Mouse (Mus musculus) testis, adult 2 months (tissue): ENCODE results near the gene Ntan1. TPM values are rescaled to one million over a fixed set of nuclear protein-coding genes. Genes with fewer than 3 reads are reported as not detected.
"Not testable (repeated sequence)": the region's sequence is repeated elsewhere in the genome, so short reads cannot be mapped to it uniquely, and the experiment has no call there.

Source experiments
- H3K27ac ChIP-seq: fragments of 200-500 bp; 2 replicates; pipeline ENCODE4 v1.5.1; 2012; ENCODE audit warnings: low read depth, low read length; ENCODE audit not compliant: control insufficient read depth, insufficient read depth
- H3K27me3 ChIP-seq: fragments of 200-500 bp; 2 replicates; pipeline ENCODE4 v1.6.1; 2012; ENCODE audit warnings: mild to moderate bottlenecking, low read length, moderate library complexity; ENCODE audit not compliant: control insufficient read depth, insufficient read depth
- H3K36me3 ChIP-seq: fragments of 200-500 bp; 2 replicates; pipeline ENCODE4 v1.6.1; 2012; ENCODE audit warnings: mild to moderate bottlenecking, low read length; ENCODE audit not compliant: control insufficient read depth, insufficient read depth
- H3K4me1 ChIP-seq: fragments of 200-500 bp; 2 replicates; pipeline ENCODE4 v1.6.1; 2012; ENCODE audit warnings: low read length; ENCODE audit not compliant: control insufficient read depth, insufficient read depth
- H3K4me3 ChIP-seq: fragments of 200-500 bp; 2 replicates; pipeline ENCODE4 v1.5.1; 2012; ENCODE audit warnings: low read depth, mild to moderate bottlenecking, low read length, moderate library complexity, mixed read lengths; ENCODE audit not compliant: control insufficient read depth
- CTCF ChIP-seq: fragments of 200-500 bp; IDR thresholded peaks from 2 replicates; pipeline ENCODE4 v1.5.1; 2012; ENCODE audit warnings: low read depth, mild to moderate bottlenecking, inconsistent platforms, low read length, moderate library complexity; ENCODE audit not compliant: control insufficient read depth, insufficient read depth, insufficient replicate concordance
- POLR2A ChIP-seq: fragments of 200-500 bp; IDR thresholded peaks from 2 replicates; pipeline ENCODE4 v1.6.1; 2012; ENCODE audit warnings: low read depth, mild to moderate bottlenecking, inconsistent platforms, low read length, moderate library complexity; ENCODE audit not compliant: control insufficient read depth
- polyA plus RNA-seq: library from polyadenylated mRNA; depleted of rRNA; stranded (reverse); fragments of >200 nt; gene quantifications from 2 replicates; pipeline ENCODE4 v1.2.3, GENCODE M21; 2012; rRNA removed

Ntan1 gene
- polyA plus RNA-seq = 21.6 and 25.7 TPM in 2 replicates

DNA sequence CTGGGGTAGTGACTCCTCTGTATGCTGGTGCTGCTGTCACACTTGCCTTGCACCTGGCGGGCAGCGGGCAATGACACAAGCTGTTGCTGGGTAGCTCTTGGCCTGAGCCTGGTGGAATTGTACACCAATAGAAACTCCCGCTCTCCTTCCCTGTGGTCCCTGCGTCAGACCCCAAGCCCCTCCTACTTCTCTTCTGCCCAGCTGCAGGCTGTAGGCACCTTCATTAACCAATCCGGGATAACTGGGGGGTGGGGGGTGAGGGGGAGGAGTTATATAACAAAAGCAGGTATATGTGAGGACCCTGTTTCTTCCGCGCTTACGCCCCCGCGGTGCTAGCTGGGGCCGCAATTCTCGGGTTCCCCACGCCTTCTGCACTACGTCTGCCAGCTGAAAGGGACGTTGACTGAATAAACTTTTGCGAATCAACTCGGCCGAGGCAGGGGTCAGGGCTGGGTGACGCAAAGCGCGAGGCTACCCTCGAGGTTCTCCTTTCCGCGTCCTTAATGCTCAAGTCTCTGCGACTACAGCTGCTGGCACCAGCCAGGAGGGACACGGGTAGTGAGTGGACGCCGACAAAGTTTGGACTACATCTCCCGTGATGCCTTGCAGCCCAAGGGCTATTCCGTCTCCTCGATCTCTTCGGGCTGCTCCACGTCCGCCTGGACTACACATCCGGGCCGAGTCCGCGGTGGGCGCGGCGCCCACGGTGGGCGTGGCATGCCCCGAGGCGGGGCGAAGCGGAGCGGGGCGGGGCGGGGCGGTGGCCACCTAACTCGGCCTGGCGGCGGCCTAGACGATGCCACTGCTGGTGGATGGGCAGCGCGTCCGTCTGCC, at the start of gene Ntan1:
TSS of gene Ntan1 (plus strand) at position 286 of the 834 bp plus-strand sequence.
- H3K27ac ChIP-seq = peak within 1 kb of the TSS; percentile 83
- TF ChIP-seq POLR2A (peak; percentile 42; the same call in 1 of the 2 replicates), CTCF (no peak)
- H3K4me3 ChIP-seq = peak within 1 kb of the TSS; percentile 87
- no peaks in the 10 kb centered on the region for H3K27me3 ChIP-seq
- H3K4me1 ChIP-seq = peaks cover 7% of the 10 kb centered on the region
- peaks cover 1% of the 10 kb centered on the region; the same call in 1 of the 2 replicates for H3K36me3 ChIP-seq

DNA sequence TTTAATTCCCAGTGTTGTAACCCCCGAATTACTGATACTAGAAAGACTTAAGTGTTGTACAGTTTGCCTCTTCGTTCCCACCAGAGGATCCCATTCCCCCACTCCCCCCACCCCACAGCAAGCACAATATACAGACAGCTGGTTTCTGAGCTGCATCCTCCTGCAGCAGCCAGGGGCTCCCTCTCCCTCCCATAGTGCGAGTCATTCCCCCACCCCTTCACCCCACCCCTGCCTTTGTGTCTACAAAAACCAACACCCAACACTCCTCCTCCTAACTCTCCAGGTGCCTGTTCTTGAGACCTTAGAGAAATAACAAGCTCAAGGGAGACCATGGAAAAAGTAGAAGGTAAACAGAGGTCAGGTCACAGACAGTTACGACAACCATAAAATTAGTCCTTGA, 47.0 kb upstream of the Ntan1 start:
- H3K36me3 ChIP-seq, H3K4me3 ChIP-seq, H3K27ac ChIP-seq, H3K27me3 ChIP-seq, H3K4me1 ChIP-seq: not testable (repeated sequence)

- not testable (repeated sequence) for H3K4me3 ChIP-seq, H3K36me3 ChIP-seq, H3K27ac ChIP-seq, H3K4me1 ChIP-seq, H3K27me3 ChIP-seq
These were observed 46.6 kb upstream of the Ntan1 start for GRCm38 (mm10) chr16:13772051-13772450.

- not testable (repeated sequence) for H3K4me1 ChIP-seq, H3K27ac ChIP-seq, H3K4me3 ChIP-seq, H3K36me3 ChIP-seq, H3K27me3 ChIP-seq
These were observed 44.6 kb upstream of the Ntan1 start for GRCm38 (mm10) chr16:13774011-13774410.

- H3K27ac ChIP-seq, H3K4me3 ChIP-seq, H3K36me3 ChIP-seq, H3K4me1 ChIP-seq, H3K27me3 ChIP-seq: not testable (repeated sequence)
These were observed 44.0 kb upstream of the Ntan1 start for GRCm38 (mm10) chr16:13774651-13775050.

- Histone ChIP-seq H3K27ac (peak within 1 kb of the TSS; percentile 98), H3K4me3 (peak within 1 kb of the TSS; percentile 99), H3K4me1 (peaks cover 5% of the 10 kb centered on the region), H3K27me3 (no peaks in the 10 kb centered on the region), H3K36me3 (no peaks in the 10 kb centered on the region)
- TF ChIP-seq POLR2A = peak; percentile 98
- TF ChIP-seq CTCF = no peak
These were observed 38.1 kb upstream of the Ntan1 start, which contains the start of gene Rrn3 for GRCm38 (mm10) chr16:13780353-13781036. Rrn3 (plus strand) TSS chr16:13780708.

GRCm38 (mm10) chr16:13781216-13781615, 37.4 kb upstream of the Ntan1 start:
- TF ChIP-seq POLR2A = no peak
- no peak for TF ChIP-seq CTCF
- no peak overlapping the region for H3K27ac ChIP-seq
- no peak overlapping the region for H3K4me3 ChIP-seq
- H3K4me1 ChIP-seq = peaks cover 5% of the 10 kb centered on the region
- no peaks in the 10 kb centered on the region for H3K36me3 ChIP-seq
- H3K27me3 ChIP-seq = no peaks in the 10 kb centered on the region

GRCm38 (mm10) chr16:13785932-13786331, 32.7 kb upstream of the Ntan1 start:
- TF ChIP-seq POLR2A (no peak), CTCF (no peak)
- no peak overlapping the region for H3K4me3 ChIP-seq
- H3K27me3 ChIP-seq = no peaks in the 10 kb centered on the region
- H3K36me3 ChIP-seq = peaks cover 3% of the 10 kb centered on the region
- H3K27ac ChIP-seq = no peak overlapping the region
- H3K4me1 ChIP-seq = no peaks in the 10 kb centered on the region; the same call in 1 of the 2 replicates

DNA sequence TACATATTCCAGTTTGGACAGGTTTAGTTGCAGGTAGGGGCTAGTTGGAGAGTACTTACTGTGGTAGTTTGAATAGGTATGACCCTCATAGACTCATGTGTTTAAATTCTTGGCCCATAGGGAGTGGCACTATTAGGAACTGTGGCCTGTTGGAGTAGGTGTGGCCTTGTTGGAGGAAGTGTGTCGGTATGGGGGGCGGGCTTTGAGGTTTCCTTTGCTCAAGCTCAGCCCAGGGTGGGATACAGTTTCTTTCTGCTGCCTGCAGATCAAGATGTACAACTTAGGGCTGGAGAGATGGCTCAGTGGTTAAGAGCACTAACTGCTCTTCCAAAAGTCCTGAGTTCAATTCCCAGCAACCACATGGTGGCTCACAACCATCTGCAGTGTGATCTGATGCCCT, 25.2 kb upstream of the Ntan1 start:
- not testable (repeated sequence) for H3K36me3 ChIP-seq, H3K4me3 ChIP-seq, H3K27me3 ChIP-seq, H3K4me1 ChIP-seq, H3K27ac ChIP-seq
